Mouse (Mus musculus) megakaryocyte progenitor cell, adult 5-6 weeks (primary cell): Measurements from ENCODE around the gene Hs3st1. TPM values are rescaled to one million over a fixed set of nuclear protein-coding genes. Genes with fewer than 3 reads are reported as not detected.

Source experiments
- ATAC-seq: replicated peaks from 2 replicates; pipeline ENCODE4 v1.8.0; 2016; ENCODE audit warnings: mild to moderate bottlenecking, moderate TSS enrichment, inconsistent platforms; ENCODE audit not compliant: poor library complexity
- total RNA-seq, 2 experiments: library from RNA; stranded (forward) in 1 of 2; stranded (reverse) in 1 of 2; fragments of 157-497, 149-512 nt in 1 of 2; fragments of 200-1000 nt in 1 of 2; gene quantifications; 2 replicates each; pipeline versions ENCODE4 v1.2.3 to v1.2.4; 2015 to 2017

Hs3st1 gene
- total RNA-seq, 2 experiments from 2014 or later, result 0.42 TPM; not detected in 1

DNA sequence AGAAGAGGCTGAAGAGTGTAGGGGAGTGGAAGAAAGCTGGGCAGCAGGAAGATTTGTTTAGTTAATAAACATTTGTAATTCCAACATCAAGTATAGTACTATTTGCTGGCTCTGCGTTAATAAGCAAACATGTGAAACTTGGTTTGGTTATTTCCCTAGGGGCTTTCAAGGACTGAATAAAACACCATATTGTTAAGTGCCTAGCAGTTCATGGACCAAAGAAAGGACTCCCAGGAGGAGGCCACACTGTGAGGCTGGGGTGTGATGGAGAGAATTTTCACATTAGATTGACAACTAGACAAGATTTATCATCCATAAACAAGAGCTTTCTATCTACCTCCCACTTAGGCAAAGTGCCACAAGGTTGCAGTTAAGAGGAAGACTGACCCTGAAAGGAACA is 147.0 kb downstream of the Hs3st1 start:
- no peak for ATAC-seq

DNA sequence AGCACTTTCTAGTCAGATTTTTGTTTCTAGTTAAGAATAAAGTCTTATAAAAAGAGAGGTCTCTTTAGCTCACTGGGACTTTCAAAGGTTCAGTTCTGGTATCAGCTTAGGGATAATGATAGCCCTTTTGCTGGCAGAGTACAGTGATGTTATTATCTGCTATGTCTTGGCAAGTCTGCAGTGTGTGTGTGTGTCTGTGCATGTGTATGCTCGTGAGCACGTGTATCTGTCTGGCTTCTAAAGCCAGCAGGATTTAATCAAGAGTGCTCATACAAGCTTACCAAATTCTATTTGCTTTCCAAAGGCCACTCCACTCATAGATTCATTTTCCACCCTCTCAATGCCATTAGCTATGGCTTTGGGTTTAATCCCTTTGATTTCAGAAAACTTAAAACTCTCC is 160.5 kb downstream of the Hs3st1 start:
- ATAC-seq, result no peak
